Mouse (Mus musculus) spleen, postnatal 10 days (tissue): ENCODE measurements at regions not wholly inside any gene's neighbourhood (a gene's known extent, or its start where the extent isn't known, plus 50 kb on each side); places are given as distances from the start of the nearest gene placed in this dataset.
A peak's percentile ranks its signal among the peaks of the same experiment; 100 is the strongest.

Experiments
- DNase-seq, 2 experiments: peaks; one replicate each; pipeline ENCODE4 v3.0.0; 2021 to 2022; ENCODE audit warnings: low spot score in 2 of 2

DNA sequence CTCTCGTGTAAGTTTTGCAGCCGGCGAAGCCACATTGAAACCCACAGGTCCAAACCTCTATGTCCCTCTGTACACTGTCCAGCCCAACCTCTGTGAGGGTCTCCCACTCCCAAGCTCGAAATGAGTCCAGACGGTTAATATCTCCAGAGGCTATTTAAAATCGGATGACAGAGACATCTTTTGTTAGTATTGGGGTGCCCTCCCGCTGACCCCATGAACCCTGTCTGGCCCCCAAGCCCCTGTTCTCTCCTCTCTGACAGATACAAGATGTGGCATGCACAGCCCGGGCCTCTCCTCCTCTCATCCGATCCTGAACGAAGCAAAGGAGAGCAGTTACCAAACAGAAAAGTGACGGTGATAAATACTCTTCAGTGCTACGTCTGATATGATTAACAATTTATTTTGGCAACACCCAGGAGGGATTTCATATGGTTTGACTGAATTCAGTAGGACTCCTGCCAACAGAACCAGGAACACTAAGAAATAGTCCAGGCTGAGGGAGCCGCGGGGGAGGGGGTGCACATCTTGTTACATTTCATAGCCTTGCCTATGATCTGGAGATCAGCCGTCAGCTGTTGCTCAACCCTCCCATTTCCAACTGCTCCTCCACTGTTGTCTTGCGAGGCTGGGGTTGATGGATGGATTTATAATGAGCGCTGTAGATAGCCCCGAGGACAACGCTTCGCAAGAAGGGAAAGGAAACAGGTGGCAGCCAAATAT is 266.6 kb upstream of the Klf3 start:
- DNase-seq = no peak

DNA sequence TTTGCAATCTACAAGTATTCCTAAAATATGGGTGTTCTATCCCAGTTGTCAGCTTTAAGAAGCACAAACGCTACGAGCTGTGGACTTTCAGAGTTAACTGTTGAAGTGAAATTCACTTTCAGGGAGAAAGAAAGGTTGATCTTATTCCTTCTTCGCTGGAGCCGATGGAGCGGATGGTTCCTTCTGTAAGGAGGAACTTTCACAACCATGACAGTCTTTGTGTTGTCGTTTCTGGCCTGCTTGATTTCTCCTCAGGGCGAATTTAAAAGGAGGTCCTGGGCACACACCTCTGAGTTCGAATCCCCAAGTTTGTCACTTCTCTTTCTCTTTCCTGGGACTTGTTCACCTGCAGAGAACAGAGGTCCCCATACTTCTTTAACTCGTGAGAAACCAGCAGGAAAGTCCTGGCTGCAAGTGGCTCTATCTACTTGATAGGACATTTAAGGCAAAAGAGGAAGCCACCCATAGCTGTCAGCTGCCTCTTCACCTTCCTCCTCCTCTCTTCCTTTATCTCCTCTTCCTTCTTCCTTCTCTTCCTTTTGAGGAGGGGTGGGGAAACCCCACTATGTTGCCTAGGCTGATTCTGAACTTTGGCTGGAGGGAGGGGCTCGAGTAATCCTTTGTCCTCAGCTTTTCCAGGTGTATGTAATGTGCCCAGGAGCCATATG is 265.9 kb upstream of the Klf3 start:
- DNase-seq = no peak

DNA sequence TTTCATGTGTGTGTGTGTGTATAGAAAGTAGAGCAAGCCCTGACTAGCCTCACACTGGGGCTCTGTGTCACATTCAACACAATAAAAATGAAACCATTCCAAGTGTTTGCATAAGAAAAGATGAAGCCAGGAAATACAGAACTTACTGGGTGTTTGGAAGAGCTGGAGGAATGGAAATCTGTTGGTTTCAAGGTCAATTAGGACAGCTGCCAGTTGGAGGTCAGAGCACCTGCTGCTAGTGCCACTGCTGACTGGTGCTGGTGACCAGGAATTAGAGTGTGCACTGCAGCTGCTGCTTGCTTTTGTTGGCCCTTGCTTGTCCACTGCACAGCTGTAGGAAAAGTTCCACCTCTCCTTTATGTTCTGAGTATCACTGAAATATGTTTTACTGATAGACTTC is 261.4 kb upstream of the Klf3 start:
- no peak for DNase-seq

- DNase-seq = peak in 1 of 2 experiments; percentile 30
Measured at GRCm38 (mm10) chr5:64555931-64556330, 247.3 kb upstream of the Klf3 start.

DNA sequence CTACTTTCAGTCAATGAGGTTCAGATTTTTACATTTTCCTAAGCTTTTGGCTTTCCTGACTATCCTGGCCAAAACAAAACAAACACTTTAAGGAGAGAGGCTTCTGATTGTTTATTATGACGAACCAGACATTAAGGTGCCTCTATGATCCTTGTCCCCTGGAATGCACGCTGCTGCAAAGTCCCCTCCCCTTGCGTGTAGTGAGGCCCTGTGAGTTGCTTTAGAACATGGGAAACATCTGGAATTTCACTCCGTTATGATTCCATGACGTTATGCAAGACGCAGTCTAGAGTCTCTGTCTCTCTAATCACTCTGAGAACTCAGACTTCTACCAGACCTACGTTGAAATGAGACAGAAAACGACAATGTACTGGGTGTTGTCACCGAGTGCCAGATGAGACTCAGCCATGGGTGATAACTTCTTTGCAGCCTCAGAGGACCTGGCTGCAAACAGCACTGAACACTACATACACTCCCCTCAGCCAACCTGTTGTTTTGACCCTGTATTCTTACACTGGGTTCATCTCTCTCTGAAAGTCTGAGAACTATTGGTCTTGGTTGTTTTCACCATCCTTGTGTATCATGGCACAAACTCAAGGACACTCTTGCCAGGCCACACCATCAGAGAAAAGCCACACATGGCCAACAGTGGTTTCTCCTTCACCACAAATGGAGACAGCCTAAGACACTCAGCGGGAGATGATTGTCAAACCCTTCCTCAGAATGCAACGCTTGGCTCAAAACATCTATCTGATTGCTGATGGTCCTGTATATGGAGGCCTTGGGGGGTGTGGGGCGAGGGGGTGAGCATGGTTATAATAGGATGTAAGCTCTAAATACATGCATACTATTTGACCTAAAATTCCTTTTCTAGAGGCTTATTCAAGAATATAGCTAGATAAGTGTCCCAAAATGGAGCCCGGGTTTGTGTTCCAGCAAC is 236.5 kb upstream of the Klf3 start:
- peak; percentile 12 to 14 for DNase-seq

DNA sequence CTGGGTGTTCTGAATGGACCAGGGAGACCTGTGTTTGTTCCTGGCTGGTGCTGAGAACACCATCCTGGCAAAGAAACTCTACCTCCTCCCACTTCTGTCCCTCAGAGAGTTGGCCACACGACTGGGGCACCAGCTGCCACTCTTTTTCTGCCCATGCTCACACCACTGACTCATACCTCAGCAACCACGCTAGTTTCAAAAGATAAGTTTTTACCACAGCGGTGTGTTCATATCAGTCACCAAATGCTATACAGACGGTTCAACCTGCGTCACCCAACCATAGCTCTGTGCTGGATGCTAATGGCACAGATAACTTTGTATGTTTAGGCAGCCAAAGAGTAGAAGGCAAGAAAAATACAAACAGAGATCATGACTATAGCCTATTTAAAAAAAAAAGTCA is 235.4 kb upstream of the Klf3 start:
- peak; percentile 44 to 54 for DNase-seq

GRCm38 (mm10) chr5:64568294-64568693 is 234.9 kb upstream of the Klf3 start:
- DNase-seq = peak; percentile 9 to 23

DNA sequence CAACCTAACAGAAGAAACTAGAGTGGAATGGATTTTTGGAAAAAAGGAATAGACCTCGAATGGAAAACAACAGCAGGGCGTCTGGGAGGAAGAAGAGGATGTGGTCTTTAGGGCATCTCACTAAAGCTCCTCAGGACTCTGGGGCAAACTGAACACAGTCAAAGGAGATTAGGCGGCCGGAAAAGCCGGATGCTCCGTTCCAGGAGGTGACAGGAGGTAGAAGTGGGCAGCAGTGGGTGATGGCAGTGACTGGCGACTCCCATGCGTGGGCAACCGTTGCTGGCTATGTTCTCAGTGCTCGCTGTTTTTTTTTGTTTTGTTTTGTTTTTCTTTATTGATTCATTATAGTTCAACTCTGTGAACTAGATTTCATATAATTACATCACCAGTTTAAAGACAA is 228.8 kb upstream of the Klf3 start:
- DNase-seq = no peak

DNA sequence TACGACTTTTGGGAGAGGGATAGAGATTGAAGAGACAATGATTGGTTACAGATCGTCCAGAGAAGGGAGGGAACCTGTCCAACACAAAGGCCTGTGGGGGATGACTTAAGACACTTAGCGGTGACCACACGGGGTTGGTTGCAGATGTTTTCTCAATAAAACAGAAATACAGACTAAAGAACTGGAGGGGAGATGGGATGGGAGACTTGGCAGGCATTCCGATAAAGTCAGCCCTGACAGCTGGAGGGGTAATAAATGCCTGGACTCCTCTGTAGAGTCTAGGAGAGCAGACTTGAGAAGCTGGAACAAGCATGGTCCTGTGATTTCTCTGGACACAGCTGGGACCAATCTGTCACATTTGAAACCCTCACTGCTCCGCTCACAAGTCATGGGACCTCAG is 227.3 kb upstream of the Klf3 start:
- DNase-seq = no peak

- no peak for DNase-seq
Measured at GRCm38 (mm10) chr5:64576426-64577262, 226.5 kb upstream of the Klf3 start.

DNA sequence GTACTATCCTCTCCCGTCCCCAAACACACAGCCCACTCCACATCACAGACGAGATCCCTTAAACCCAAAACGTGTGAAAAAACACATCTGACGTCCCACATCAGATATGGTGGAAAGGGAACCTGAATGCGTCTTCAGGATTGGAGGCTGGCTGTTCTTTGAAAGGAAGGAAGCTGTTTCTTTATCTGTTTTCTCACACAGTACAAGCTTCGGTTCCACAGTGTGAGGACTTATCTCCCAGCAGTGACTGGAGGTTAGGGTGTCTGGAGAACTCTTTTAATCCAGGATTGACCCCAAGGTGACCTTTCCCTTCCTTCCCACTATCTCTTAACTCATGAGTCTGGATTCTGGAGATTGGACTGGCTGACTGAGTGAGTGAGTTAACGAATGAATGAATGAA is 225.8 kb upstream of the Klf3 start:
- DNase-seq = no peak

GRCm38 (mm10) chr5:64578536-64578935 is 224.7 kb upstream of the Klf3 start:
- no peak for DNase-seq

DNA sequence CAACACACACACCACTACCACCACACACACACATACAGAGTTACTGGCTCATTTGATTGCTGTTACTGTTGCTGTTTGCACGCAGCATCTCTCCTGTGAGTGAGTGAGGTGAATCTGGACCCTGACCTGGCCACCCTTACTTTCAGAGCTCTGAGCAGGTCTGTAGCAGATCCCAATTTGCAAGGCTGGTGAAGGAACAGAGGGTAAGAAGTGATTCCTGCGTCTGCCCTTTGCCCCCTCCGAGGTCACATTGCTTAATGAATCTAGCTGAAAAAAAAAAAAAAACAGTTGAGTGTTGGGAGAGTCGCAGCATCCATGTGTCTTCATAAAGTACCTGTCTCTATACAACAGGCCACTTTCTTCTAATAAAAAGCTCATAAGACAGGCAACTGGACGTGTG is 224.1 kb upstream of the Klf3 start:
- no peak for DNase-seq

DNA sequence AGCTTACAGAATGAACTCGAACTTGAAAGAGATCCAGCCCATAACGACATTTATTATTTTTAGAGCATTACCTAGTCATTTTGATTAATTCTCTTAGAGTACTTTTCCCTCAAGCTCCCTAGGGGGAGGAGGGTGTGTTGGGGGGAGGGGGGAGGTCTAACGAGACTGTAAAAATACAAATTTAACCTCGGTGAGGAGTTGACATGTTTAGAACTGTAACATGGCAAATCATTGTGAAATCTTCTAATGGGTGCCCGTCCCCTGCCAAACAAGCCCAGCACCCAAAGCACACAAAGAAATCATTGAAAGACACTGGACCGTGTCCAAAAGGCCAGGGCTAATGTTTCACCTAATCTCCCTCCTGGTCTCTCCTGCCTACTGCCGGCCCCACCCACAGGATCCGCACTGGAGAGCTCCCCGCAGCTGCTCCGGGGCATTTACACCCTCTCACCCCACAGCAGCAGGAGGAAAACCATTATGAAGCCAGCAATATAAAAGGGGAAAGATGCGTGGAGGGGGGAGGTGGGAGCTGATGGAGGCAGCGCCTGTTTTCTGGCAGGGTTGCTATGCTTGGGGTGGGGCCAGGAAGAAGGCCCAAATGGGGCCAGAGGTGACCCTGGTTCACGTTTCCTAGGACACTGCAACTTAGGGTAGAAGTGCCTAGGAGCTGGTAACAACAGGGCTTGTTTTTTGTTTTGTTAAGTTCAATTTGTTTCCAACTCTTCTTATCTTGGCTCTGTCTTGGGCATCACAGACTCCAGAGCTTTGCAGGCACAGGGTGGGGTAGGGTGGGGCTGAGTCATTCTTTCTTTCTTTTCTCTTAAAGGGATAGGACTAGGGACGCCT is 223.5 kb upstream of the Klf3 start:
- DNase-seq = peak; percentile 63 to 64

DNA sequence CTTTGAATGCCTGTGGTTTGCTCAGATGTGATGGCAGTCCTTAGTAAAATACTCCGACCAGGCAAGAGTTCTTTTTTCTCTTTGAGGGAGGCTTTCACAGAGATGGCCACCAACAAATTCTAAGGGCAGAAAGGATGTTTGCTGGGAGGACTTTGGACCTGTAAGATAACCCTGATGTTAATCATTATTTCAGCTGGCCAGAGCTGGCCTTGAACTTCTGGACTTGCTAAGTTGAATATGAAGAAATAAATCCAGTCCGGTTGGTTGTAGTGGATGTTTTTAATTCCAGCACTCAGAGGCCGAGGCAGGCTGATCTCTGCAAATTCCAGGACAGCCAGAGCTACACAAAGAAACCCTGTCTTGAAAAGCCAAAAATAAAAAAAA is 222.9 kb upstream of the Klf3 start:
- DNase-seq = no peak

DNA sequence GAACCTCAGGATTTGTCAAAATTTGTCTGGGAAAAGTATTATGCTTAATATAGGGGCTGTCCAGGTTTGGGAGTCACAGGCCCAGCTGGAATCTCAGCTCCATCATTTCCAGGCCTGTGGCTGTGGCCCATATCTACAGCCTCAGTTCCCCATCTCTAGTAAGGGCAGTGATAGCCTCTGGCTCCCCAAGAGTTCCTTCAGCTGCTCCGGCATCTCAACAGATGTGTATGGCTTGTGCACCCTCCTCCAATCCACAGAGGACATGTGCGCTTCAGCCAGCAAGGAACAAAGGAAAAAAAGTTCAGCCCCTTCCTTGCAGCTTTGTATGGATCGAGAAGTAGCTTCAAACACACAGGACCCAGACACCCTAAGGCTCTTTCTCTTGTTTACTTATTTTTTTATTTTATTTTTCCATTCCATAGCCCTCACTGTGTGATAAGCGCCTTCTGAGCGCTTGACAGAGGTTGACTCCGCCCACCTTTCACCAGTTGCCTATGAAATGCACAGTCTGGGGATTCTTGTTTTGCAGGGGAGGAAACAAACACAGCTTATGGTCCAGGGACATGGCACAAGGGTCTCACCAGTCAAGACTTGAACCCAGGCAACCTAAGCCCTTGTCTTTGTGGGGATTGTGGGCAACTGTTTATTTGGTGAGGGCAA is 222.3 kb upstream of the Klf3 start:
- DNase-seq = peak; percentile 48 to 68

GRCm38 (mm10) chr5:64581461-64581860 is 221.7 kb upstream of the Klf3 start:
- no peak for DNase-seq

DNA sequence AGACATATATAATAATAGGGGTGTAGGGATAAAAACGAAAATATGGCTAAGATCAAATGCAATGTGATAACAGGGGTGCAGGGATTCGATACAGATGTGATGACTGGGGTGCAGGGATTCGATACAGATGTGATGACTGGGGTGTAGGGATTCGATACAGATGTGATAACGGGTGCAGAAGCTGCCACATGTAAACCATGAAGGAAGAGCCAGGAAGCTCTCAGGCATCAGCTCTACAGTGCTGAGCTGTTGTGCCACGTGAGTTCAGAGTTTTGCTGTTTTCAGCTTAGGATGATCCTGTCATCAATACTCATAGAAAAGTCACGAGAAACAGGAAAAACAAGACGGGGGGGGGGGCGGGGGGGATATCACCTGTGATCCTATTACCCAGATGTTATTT is 221.2 kb upstream of the Klf3 start:
- DNase-seq = no peak

- no peak for DNase-seq
Measured at GRCm38 (mm10) chr5:64584308-64584707, 218.9 kb upstream of the Klf3 start.
